Mouse (Mus musculus) erythroid progenitor cell, adult 5-6 weeks (primary cell): Measurements from ENCODE around the gene Gm20388. TPM values are rescaled to one million over a fixed set of nuclear protein-coding genes. Genes with fewer than 3 reads are reported as not detected.

Experiments used
- ATAC-seq: replicated peaks from 2 replicates; pipeline ENCODE4 v1.8.0; 2016; ENCODE audit warnings: moderate number of reproducible peaks, mild to moderate bottlenecking, moderate TSS enrichment, inconsistent platforms; ENCODE audit not compliant: poor library complexity, low FRiP score, severe bottlenecking
- total RNA-seq, 2 experiments: library from RNA; stranded (forward) in 1 of 2; stranded (reverse) in 1 of 2; fragments of 150-400 nt in 1 of 2; fragments of 186-747, 209-891 nt in 1 of 2; gene quantifications; 2 replicates each; pipeline versions ENCODE4 v1.2.3 to v1.2.4; 2015 to 2017; ENCODE audit warnings: low replicate concordance in 2 of 2

Gm20388 gene
- total RNA-seq, 2 experiments from 2014 or later, result 4.2 TPM; not detected in 1

GRCm38 (mm10) chr8:121968542-121968941 lies 2057.9 kb downstream of the Gm20388 start:
- no peak for ATAC-seq

DNA sequence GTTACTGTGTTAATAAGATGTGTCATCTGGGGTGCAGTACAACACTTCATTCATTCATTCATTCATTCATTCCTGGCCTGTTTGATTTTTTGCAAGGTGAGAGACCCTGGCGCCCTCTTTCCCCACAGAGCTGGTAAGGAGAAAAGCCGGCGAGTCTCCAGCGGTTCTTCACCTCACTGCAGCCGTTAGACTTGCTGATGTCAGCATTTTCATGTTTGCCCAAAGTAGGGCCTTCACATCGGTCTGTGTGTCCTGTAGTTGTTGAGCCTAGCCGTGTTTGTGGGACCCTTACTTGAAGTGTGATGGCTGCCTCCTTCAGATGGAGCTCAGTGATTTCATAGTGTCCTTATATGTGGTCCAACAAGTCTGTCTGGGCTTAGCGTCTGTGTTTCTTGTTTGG lies 2059.6 kb downstream of the Gm20388 start:
- ATAC-seq, result no peak

DNA sequence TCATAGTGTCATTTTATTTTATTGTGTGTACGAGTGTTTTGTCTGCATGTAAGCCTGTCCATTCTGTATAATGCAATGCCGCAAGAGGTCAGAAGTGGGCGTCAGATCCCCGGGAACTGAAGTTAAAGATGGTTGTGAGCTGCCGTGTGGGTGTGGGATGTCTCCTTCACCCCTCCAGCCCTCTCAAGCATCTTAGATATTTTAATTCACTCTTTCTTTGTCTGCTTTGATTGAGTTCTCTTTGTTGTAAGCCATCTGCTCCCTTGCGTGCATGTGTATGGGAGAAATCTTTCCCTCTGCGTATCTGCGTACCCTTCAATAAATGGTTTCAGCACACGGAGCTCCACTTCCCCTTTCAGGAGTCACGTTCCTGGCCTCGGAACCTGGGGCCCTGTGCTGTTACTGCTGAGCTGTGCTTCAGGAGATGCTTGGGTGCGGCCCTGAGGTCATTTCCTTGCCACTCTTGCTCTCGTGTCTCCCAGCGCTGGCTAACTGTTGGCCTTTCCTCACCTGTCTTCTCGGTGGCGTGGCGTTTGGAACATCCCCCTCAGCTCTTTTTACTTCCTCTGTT lies 2060.9 kb downstream of the Gm20388 start:
- ATAC-seq, result no peak

- no peak for ATAC-seq
Observed at GRCm38 (mm10) chr8:121973906-121974305, 2063.3 kb downstream of the Gm20388 start.

- ATAC-seq, result no peak
Observed at GRCm38 (mm10) chr8:121977819-121978590, 2067.4 kb downstream of the Gm20388 start.

- ATAC-seq, result no peak
Observed at GRCm38 (mm10) chr8:121978670-121979069, 2068.0 kb downstream of the Gm20388 start.

DNA sequence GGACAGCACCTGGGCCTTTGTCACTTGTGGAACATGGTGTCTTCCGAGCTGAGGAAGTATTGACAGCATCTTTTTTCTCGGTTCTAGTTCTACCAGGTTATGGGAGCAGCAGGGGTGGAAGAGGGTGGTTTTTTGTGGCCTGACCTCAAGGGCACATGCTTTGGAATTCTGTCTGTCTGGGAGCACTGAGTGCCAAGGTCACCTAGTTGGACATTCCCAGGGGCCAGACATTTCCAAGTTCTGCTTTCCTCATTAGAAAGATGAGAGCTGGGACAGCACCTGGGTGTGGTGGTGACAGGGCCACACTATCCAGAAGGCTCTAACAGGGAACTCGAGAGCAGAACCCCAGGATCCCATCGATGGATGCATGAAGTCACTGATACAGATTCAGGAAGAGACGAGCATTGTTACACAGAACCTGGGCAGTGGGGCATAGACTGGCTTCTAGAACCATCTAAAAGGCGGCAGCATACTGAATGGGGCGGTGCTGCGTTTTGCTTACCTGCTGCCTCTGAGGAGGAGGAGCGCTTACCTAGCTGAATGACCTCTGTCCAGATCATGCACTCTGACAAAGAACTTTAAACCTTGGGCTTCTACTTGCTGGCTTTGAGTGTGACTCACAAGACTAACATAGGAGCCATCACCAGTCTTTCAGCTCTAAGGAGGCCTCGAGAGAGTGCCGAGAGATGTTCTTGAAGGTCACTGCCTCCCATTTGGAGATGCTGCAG lies 2070.3 kb downstream of the Gm20388 start:
- no peak for ATAC-seq

DNA sequence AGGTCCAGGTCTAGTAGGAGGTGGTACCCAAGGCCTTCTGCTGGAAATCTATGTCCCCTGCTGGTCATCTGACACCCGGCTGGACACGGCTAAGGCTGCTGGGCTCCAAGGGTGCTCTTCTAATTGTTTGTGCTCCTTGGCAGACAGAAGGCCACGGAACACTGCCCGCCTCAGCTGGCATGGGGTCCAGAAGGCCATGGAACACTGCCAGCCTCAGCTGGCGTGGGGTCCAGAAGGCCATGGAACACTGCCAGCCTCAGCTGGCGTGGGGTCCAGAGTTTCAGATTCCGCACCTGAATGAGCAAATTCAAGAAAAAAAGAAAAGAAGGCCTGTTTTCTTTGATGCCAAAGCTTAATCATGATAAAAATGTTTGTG lies 2070.9 kb downstream of the Gm20388 start:
- no peak for ATAC-seq

DNA sequence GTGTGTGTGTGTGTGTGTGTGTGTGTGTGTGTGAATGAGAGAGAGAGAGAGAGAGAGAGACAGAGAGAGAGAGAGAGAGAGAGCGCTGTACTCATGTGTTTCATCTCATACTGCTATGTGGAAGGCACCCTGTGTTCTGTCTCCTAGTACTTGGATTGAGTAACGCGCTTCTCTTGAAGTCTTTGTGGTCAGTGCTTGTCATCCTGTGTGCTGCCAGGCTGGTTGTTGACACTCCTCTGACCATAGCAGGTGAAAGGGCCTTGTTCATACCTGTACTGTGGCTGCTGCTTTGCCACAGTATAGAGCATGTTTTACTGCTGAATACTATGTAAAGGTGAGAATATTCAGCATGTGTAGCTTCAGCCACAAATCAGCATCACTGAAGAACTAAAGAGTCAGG lies 2075.0 kb downstream of the Gm20388 start:
- ATAC-seq, result no peak

GRCm38 (mm10) chr8:121987892-121988291 lies 2077.3 kb downstream of the Gm20388 start:
- ATAC-seq, result no peak

GRCm38 (mm10) chr8:121990506-121991255 lies 2080.0 kb downstream of the Gm20388 start:
- ATAC-seq, result no peak

DNA sequence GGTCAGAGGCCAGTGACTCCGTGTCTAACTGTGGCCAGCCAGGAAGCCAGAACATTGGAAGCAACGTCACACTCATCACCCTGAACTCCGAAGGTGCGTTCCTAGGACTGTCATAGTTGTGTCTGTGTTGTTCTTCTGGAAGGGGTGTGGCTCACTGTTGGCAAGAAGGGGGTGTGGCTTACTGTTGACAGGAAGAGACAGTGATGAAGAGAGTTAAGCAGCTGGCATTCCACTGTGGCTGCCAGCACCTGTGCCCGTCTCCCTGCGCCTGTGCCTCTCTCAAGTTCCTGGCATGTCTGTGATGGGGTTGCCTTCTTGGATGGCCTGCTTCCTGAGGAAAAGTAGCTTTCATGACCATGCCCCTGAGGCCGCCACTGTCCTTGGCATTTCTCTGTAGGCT lies 2081.0 kb downstream of the Gm20388 start:
- ATAC-seq, result no peak

DNA sequence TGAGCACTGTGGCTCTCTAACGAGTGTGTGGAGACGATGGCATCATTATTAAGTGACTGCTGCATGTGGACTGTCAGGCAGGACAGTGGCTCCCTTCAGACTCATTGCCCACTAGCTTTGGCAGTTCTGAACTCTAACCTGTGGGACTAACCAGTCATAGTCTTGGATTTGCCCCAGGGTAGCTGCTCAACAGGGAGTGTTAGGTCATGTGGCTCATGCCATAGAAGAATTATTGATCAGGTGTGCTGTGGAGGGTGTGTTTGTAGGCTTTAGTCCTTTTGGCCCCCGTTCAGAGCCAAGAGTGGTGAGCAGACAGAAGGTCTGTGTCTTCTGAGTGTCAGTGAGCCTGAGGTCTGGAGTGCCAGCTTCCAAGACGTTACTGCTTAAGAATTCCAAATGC lies 2082.3 kb downstream of the Gm20388 start:
- no peak for ATAC-seq

GRCm38 (mm10) chr8:121995112-121995511 lies 2084.5 kb downstream of the Gm20388 start:
- ATAC-seq, result no peak

GRCm38 (mm10) chr8:121995895-121996294 lies 2085.3 kb downstream of the Gm20388 start:
- ATAC-seq, result no peak

GRCm38 (mm10) chr8:121998631-121999030 lies 2088.0 kb downstream of the Gm20388 start:
- ATAC-seq, result no peak

GRCm38 (mm10) chr8:121999211-121999610 lies 2088.6 kb downstream of the Gm20388 start:
- ATAC-seq, result no peak

- ATAC-seq, result no peak
Observed at GRCm38 (mm10) chr8:122001339-122002115, 2090.9 kb downstream of the Gm20388 start.

GRCm38 (mm10) chr8:122003646-122004045 lies 2093.0 kb downstream of the Gm20388 start:
- no peak for ATAC-seq

DNA sequence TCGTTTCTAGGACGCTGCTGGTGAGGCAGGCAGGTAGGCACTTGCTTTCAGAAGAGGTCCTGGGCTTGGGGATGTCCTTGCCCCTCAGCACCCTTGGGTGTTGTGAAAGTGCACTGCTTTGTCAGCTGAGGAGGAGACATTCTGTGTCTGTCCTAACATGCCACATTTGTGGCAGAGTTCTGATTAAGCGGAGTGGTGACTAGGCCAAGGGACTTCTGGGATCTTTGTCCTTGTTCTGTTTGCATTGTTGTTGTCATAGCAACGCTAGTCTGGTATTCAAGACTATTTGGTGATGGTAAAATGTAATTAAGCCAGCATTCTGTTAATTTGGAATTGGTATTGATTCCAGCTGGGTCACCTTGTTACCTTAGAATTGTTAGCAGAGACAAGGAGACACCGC lies 2093.5 kb downstream of the Gm20388 start:
- no peak for ATAC-seq
